Mouse (Mus musculus) embryonic facial prominence, embryonic 10.5 days (tissue): ENCODE data around the gene Aco1. TPM values are rescaled to one million over a fixed set of nuclear protein-coding genes. Genes with fewer than 3 reads are reported as not detected.
A peak's percentile ranks its signal among the peaks of the same experiment; 100 is the strongest.

Experiments
- DNase-seq: peaks from one replicate; pipeline ENCODE4 v3.0.0-alpha.2; 2017; ENCODE audit warnings: low spot score
- H3K27ac ChIP-seq: fragments of 300-500 bp; sonication (generic); replicated peaks from 2 replicates; pipeline ENCODE4 v1.5.1; 2016; ENCODE audit warnings: mild to moderate bottlenecking
- H3K27me3 ChIP-seq: fragments of 300-500 bp; sonication (generic); replicated peaks from 2 replicates; pipeline ENCODE4 v1.6.1; 2016; ENCODE audit warnings: low read depth, mild to moderate bottlenecking; ENCODE audit not compliant: poor library complexity, severe bottlenecking
- H3K36me3 ChIP-seq: fragments of 300-500 bp; sonication (generic); replicated peaks from 2 replicates; pipeline ENCODE4 v1.6.1; 2016; ENCODE audit warnings: mild to moderate bottlenecking, moderate library complexity
- H3K4me1 ChIP-seq: fragments of 300-500 bp; sonication (generic); 2 replicates; pipeline ENCODE4 v1.6.1; 2016
- H3K4me3 ChIP-seq: fragments of 300-500 bp; sonication (generic); 2 replicates; pipeline ENCODE4 v1.5.1; 2016; ENCODE audit warnings: mild to moderate bottlenecking, moderate library complexity
- H3K9me3 ChIP-seq: fragments of 300-500 bp; sonication (generic); 2 replicates; pipeline ENCODE4 v1.6.1; 2016; ENCODE audit warnings: mild to moderate bottlenecking
- WGBS: fragments of 180-500 bp; shearing (Covaris S2); methylation state at CpG from one replicate; pipeline ENCODE4 v1.1.7; 2016; 5-methylcytosine and 5-hydroxymethylcytosine counted together
- polyA plus RNA-seq: library from polyadenylated mRNA; unstranded; fragments of >200 nt; fragmentation: Nextera tagmentation; extraction: Ambion mirVana; gene quantifications from 2 replicates; pipeline ENCODE4 v1.2.1, GENCODE M21; 2016

Aco1 gene
- polyA plus RNA-seq, 1 experiment from 2014 or later: 49.8 TPM

GRCm38 (mm10) chr4:40193461-40193860, 50.6 kb downstream of the Aco1 start:
- no peaks in the 10 kb centered on the region for H3K27me3 ChIP-seq
- no peaks in the 10 kb centered on the region for H3K9me3 ChIP-seq
- 75% methylated on average over 9 of the region's 9 CpGs for WGBS
- peaks cover 75% of the 10 kb centered on the region for H3K36me3 ChIP-seq
- no peak overlapping the region for H3K4me3 ChIP-seq
- H3K4me1 ChIP-seq: peaks cover 8% of the 10 kb centered on the region; the same call in 1 of the 2 replicates
- no peak for DNase-seq
- no peak overlapping the region for H3K27ac ChIP-seq

GRCm38 (mm10) chr4:40195336-40195735, 52.5 kb downstream of the Aco1 start:
- Histone ChIP-seq H3K4me3 (no peak overlapping the region), H3K9me3 (no peaks in the 10 kb centered on the region), H3K4me1 (peaks cover 8% of the 10 kb centered on the region; the same call in 1 of the 2 replicates), H3K27me3 (no peaks in the 10 kb centered on the region), H3K36me3 (peaks cover 67% of the 10 kb centered on the region), H3K27ac (no peak overlapping the region)
- DNase-seq: no peak
- WGBS: 92% methylated on average over 2 of the region's 2 CpGs

- Histone ChIP-seq H3K27ac (no peak overlapping the region), H3K4me3 (no peak overlapping the region), H3K9me3 (no peaks in the 10 kb centered on the region), H3K4me1 (no peaks in the 10 kb centered on the region), H3K36me3 (peaks cover 30% of the 10 kb centered on the region), H3K27me3 (no peaks in the 10 kb centered on the region)
- 92% methylated on average over 6 of the region's 6 CpGs for whole genome bisulfite sequencing
- no peak for DNase-seq
Observed at GRCm38 (mm10) chr4:40202205-40202604, 59.3 kb downstream of the Aco1 start.

GRCm38 (mm10) chr4:40204374-40204773, 61.5 kb downstream of the Aco1 start:
- no peaks in the 10 kb centered on the region for H3K27me3 ChIP-seq
- WGBS: 86% methylated on average over 3 of the region's 3 CpGs
- H3K36me3 ChIP-seq: peaks cover 8% of the 10 kb centered on the region
- DNase-seq: no peak
- no peak overlapping the region for H3K27ac ChIP-seq
- no peaks in the 10 kb centered on the region for H3K9me3 ChIP-seq
- no peak overlapping the region for H3K4me3 ChIP-seq
- H3K4me1 ChIP-seq: no peaks in the 10 kb centered on the region

- peaks cover 6% of the 10 kb centered on the region; the same call in 1 of the 2 replicates for H3K36me3 ChIP-seq
- no peak for DNase-seq
- no peaks in the 10 kb centered on the region for H3K27me3 ChIP-seq
- no peaks in the 10 kb centered on the region for H3K9me3 ChIP-seq
- H3K4me1 ChIP-seq: no peaks in the 10 kb centered on the region
- H3K4me3 ChIP-seq: no peak overlapping the region
- WGBS: 93% methylated on average over 22 of the region's 22 CpGs
- H3K27ac ChIP-seq: no peak overlapping the region
Observed at GRCm38 (mm10) chr4:40205231-40205903, 62.5 kb downstream of the Aco1 start.

- no peak overlapping the region for H3K4me3 ChIP-seq
- H3K27ac ChIP-seq: no peak overlapping the region
- no peaks in the 10 kb centered on the region for H3K27me3 ChIP-seq
- no peaks in the 10 kb centered on the region for H3K4me1 ChIP-seq
- no peak for DNase-seq
- no peaks in the 10 kb centered on the region for H3K9me3 ChIP-seq
- no peaks in the 10 kb centered on the region for H3K36me3 ChIP-seq
- 74% methylated on average over 5 of the region's 5 CpGs for WGBS
Observed at GRCm38 (mm10) chr4:40207701-40208100, 64.8 kb downstream of the Aco1 start.

GRCm38 (mm10) chr4:40212177-40212576, 69.3 kb downstream of the Aco1 start:
- H3K27ac ChIP-seq: no peak overlapping the region
- WGBS: 93% methylated on average over 5 of the region's 6 CpGs

GRCm38 (mm10) chr4:40217910-40218309, 75.0 kb downstream of the Aco1 start:
- 52% methylated on average over 3 of the region's 3 CpGs for WGBS
- Histone ChIP-seq H3K27me3 (peaks cover 19% of the 10 kb centered on the region), H3K27ac (no peak overlapping the region), H3K4me3 (no peak overlapping the region), H3K9me3 (no peaks in the 10 kb centered on the region), H3K36me3 (no peaks in the 10 kb centered on the region), H3K4me1 (peaks cover 11% of the 10 kb centered on the region)
- DNase-seq: no peak

More at GRCm38 (mm10) chr4:40212177-40212576, 69.3 kb downstream of the Aco1 start:
- Histone ChIP-seq H3K9me3 (no peaks in the 10 kb centered on the region), H3K4me1 (no peaks in the 10 kb centered on the region), H3K4me3 (no peak overlapping the region), H3K36me3 (no peaks in the 10 kb centered on the region), H3K27me3 (no peaks in the 10 kb centered on the region)
- no peak for DNase-seq

- no peak overlapping the region for H3K27ac ChIP-seq
- H3K36me3 ChIP-seq: no peaks in the 10 kb centered on the region
- H3K27me3 ChIP-seq: peaks cover 19% of the 10 kb centered on the region
- H3K9me3 ChIP-seq: no peaks in the 10 kb centered on the region
- no peak overlapping the region for H3K4me3 ChIP-seq
- peak; percentile 36 for DNase-seq
- H3K4me1 ChIP-seq: peaks cover 11% of the 10 kb centered on the region
- 74% methylated on average over 7 of the region's 7 CpGs for WGBS
Observed at GRCm38 (mm10) chr4:40218382-40218781, 75.5 kb downstream of the Aco1 start.

GRCm38 (mm10) chr4:40220437-40220836, 77.6 kb downstream of the Aco1 start:
- no peaks in the 10 kb centered on the region for H3K36me3 ChIP-seq
- 16% methylated on average over 12 of the region's 12 CpGs for WGBS
- peak overlapping the region; percentile 25; the same call in 1 of the 2 replicates for H3K4me3 ChIP-seq
- H3K4me1 ChIP-seq: peaks cover 11% of the 10 kb centered on the region
- H3K27me3 ChIP-seq: peaks cover 19% of the 10 kb centered on the region
- no peak for DNase-seq
- H3K27ac ChIP-seq: no peak overlapping the region
- H3K9me3 ChIP-seq: no peaks in the 10 kb centered on the region

GRCm38 (mm10) chr4:40221004-40221760, 78.3 kb downstream of the Aco1 start:
- peaks cover 11% of the 10 kb centered on the region for H3K4me1 ChIP-seq
- 42% methylated on average over 14 of the region's 14 CpGs for WGBS

GRCm38 (mm10) chr4:40221876-40222585, 79.2 kb downstream of the Aco1 start:
- no peaks in the 10 kb centered on the region for H3K9me3 ChIP-seq
- H3K27ac ChIP-seq: no peak overlapping the region
- 57% methylated on average over 21 of the region's 21 CpGs for WGBS
- peaks cover 19% of the 10 kb centered on the region for H3K27me3 ChIP-seq
- H3K4me1 ChIP-seq: peaks cover 11% of the 10 kb centered on the region
- no peaks in the 10 kb centered on the region for H3K36me3 ChIP-seq
- H3K4me3 ChIP-seq: no peak overlapping the region
- no peak for DNase-seq

More at GRCm38 (mm10) chr4:40221004-40221760, 78.3 kb downstream of the Aco1 start:
- H3K27ac ChIP-seq: no peak overlapping the region
- H3K9me3 ChIP-seq: no peaks in the 10 kb centered on the region
- no peak overlapping the region for H3K4me3 ChIP-seq
- H3K36me3 ChIP-seq: no peaks in the 10 kb centered on the region
- H3K27me3 ChIP-seq: peaks cover 19% of the 10 kb centered on the region
- DNase-seq: no peak
